Mouse (Mus musculus) forebrain, embryonic 12.5 days (tissue): Measurements from ENCODE around the gene Scn8a. TPM values are rescaled to one million over a fixed set of nuclear protein-coding genes. Genes with fewer than 3 reads are reported as not detected.

Source experiments
- ATAC-seq: fragments of 200-750 bp; cut with Nextera tagmentation; 2 replicates; pipeline ENCODE4 v1.8.0; 2017; ENCODE audit warnings: moderate TSS enrichment; ENCODE audit not compliant: low FRiP score
- H3K27ac ChIP-seq: fragments of 300-500 bp; sonication (generic); 2 replicates; pipeline ENCODE4 v1.5.1; 2016; ENCODE audit warnings: mild to moderate bottlenecking
- H3K27me3 ChIP-seq: fragments of 300-500 bp; sonication (generic); 2 replicates; pipeline ENCODE4 v1.6.1; 2016; ENCODE audit warnings: mild to moderate bottlenecking
- H3K36me3 ChIP-seq: fragments of 300-500 bp; sonication (generic); replicated peaks from 2 replicates; pipeline ENCODE4 v1.6.1; 2016; ENCODE audit warnings: mild to moderate bottlenecking
- H3K4me1 ChIP-seq: fragments of 300-500 bp; sonication (generic); 2 replicates; pipeline ENCODE4 v1.6.1; 2016
- H3K4me2 ChIP-seq: fragments of 300-500 bp; sonication (generic); 2 replicates; pipeline ENCODE4 v1.6.1; 2016; ENCODE audit warnings: mild to moderate bottlenecking, moderate library complexity
- H3K4me3 ChIP-seq: fragments of 300-500 bp; sonication (generic); replicated peaks from 2 replicates; pipeline ENCODE4 v1.5.1; 2016; ENCODE audit warnings: mild to moderate bottlenecking
- H3K9ac ChIP-seq: fragments of 300-500 bp; sonication (generic); 2 replicates; pipeline ENCODE4 v1.6.1; 2016; ENCODE audit warnings: mild to moderate bottlenecking
- H3K9me3 ChIP-seq: fragments of 300-500 bp; sonication (generic); 2 replicates; pipeline ENCODE4 v1.6.1; 2016
- WGBS: fragments of 180-500 bp; shearing (Covaris S2); methylation state at CpG from one replicate; pipeline ENCODE4 v1.1.7; 2016; 5-methylcytosine and 5-hydroxymethylcytosine counted together
- polyA plus RNA-seq: library from polyadenylated mRNA; unstranded; fragments of >200 nt; fragmentation: Nextera tagmentation; extraction: Ambion mirVana; gene quantifications from 2 replicates; pipeline ENCODE4 v1.2.1, GENCODE M21; 2016

The Scn8a gene
- polyA plus RNA-seq, 1 experiment from 2014 or later, result 20.7 TPM

DNA sequence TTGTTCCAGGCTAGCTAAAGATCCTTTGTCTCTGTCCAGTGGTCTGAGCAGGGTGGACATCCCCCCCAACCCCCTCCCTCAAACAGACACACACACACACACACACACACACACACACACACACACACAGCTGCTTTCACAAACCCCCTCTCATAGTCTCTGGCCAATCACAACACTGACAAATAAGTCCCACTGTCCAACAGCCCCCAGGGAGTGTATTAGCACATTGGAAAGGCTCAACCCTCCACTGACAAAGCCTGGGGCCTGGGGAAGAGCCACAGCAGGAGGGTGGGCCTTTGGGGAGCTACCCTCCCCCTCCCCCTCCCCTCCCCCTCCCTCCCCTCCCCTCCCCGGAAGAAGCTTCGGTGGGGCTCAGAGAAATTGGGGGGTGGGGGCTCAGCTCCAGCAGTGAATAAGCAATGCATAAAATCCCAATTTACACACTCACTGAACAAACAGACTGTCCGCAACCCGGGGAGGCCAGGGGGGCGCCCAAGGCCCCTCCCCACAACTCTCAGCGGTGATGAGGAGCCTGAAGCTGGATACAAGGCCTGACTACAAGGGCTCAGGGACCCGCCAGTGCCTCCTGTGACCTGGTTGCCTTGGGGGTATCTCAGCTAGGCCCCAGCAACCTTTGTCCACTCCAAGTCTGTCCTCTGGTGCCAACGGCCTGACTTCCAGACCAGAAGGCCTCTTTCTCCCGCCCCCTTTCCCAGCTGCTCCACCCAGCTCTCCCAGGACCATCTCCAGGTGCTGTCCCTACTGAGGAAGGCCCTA is 197.4 kb downstream of the Scn8a start:
- ATAC-seq, result peak; percentile 78
- no peaks in the 10 kb centered on the region for H3K36me3 ChIP-seq
- H3K27me3 ChIP-seq, result peaks cover 7% of the 10 kb centered on the region; the same call in 1 of the 2 replicates
- 7% methylated on average over 7 of the region's 9 CpGs for WGBS
- H3K9me3 ChIP-seq, result no peaks in the 10 kb centered on the region
- no peak overlapping the region for H3K4me3 ChIP-seq
- peak overlapping the region; percentile 75 for H3K27ac ChIP-seq
- H3K9ac ChIP-seq, result 0 out of 2 replicates have a peak overlapping the region, but pooled peaks have one; percentile 2
- peaks cover 82% of the 10 kb centered on the region for H3K4me1 ChIP-seq
- no peak overlapping the region; the same call in 1 of the 2 replicates for H3K4me2 ChIP-seq

DNA sequence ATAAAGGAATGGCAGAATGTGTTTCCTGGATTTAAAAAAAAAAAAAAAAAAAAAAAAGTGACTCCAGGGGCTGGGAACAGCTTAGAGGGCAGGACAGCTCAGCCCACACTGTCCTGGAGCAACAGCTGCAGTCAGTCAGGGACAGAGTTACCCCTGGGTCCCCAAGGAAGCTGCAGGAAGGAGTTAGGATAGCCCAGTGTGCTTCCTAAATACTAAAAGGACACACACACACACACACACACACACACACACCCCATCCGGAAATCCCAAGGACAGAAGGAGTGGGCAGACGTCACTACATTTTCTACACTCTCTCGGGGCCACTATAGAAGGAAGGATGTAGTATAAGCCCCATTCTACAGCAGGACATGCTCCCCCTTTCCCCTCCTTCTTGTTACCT is 198.4 kb downstream of the Scn8a start:
- Histone ChIP-seq H3K9me3 (no peaks in the 10 kb centered on the region), H3K36me3 (no peaks in the 10 kb centered on the region), H3K4me2 (no peak overlapping the region), H3K27me3 (peaks cover 7% of the 10 kb centered on the region; the same call in 1 of the 2 replicates), H3K9ac (no peak overlapping the region), H3K4me1 (peaks cover 77% of the 10 kb centered on the region), H3K4me3 (no peak overlapping the region), H3K27ac (peak overlapping the region; percentile 43; the same call in 1 of the 2 replicates)
- no peak for ATAC-seq
- WGBS, result 59% methylated on average over 3 of the region's 3 CpGs

DNA sequence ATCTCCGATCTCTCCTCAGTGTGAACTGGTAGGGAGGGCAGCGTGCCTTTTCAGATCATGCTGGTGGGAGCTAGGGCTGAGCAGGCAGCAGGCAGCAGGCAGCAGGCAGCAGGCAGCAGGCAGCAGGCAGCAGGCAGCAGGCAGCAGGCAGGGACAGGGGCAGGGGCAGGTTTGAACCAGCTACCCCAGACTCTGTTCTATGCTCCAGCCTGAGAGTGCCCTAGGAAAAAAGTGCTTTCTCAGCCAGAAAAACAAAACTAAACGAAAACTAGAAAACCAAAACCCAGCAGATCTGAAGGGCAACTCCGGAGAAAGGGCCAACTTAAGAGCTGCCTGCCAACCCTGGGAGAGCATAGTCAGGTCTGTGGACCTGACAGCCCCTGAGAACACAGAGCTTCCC is 199.0 kb downstream of the Scn8a start:
- Histone ChIP-seq H3K4me1 (peaks cover 75% of the 10 kb centered on the region), H3K27ac (peak overlapping the region; percentile 43), H3K9me3 (no peaks in the 10 kb centered on the region), H3K36me3 (no peaks in the 10 kb centered on the region), H3K4me2 (no peak overlapping the region), H3K9ac (no peak overlapping the region), H3K27me3 (peaks cover 3% of the 10 kb centered on the region; the same call in 1 of the 2 replicates), H3K4me3 (no peak overlapping the region)
- ATAC-seq, result no peak
- 48% methylated on average over 4 of the region's 4 CpGs for WGBS

DNA sequence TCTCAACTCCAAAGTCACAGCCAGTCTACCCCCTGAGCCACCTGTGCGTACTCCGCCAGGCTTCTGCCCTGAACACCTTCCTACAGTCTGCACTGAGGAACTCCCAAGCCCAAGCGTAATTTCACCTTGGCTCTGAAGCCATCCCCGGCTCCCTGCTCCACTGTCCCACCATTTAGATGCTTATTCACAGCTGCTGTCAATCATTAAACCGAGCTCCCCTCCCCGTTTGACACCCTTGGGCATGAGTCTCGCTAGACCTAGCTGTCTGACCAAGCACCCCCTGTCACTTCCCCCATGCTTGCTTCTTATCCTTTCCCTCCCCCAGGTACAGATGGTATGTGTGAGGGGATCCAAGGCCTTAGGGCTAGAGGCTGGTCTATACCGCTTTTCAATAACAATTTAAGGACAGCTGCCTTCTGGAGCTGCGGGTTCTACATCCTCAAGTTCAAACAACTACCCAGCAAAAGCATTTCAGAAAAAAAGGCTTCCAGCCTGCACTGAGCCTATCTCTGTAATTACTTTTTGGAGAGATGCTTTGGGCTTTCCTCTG is 200.1 kb downstream of the Scn8a start:
- Histone ChIP-seq H3K9me3 (no peaks in the 10 kb centered on the region), H3K9ac (peak overlapping the region; percentile 12; the same call in 1 of the 2 replicates), H3K36me3 (no peaks in the 10 kb centered on the region), H3K27ac (peak overlapping the region; percentile 62; the same call in 1 of the 2 replicates), H3K4me1 (peaks cover 78% of the 10 kb centered on the region), H3K4me2 (no peak overlapping the region), H3K27me3 (no peaks in the 10 kb centered on the region; the same call in 1 of the 2 replicates), H3K4me3 (no peak overlapping the region)
- WGBS, result 51% methylated on average over 9 of the region's 9 CpGs
- ATAC-seq, result no peak

DNA sequence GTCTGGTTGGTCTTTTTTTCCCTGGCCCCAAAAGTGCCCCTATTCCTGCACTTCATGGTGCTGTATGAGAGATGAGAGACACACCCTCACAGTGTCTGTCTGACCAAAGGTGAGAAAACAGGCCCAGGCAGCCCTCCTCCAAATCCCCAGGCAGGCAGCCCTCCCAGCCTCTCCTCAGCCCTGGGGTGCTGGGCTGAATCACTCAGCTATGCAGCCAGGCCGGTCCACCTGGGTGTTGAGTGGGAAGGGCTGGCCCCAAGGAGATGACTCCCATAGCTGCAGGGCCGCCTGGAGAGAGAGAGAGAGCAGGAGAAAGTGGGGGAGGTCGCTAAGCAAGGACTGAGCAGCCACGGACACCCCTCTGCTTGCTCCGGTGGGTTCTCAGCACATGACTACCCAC is 201.1 kb downstream of the Scn8a start:
- Histone ChIP-seq H3K27ac (no peak overlapping the region; the same call in 1 of the 2 replicates), H3K27me3 (no peaks in the 10 kb centered on the region), H3K36me3 (no peaks in the 10 kb centered on the region), H3K4me3 (no peak overlapping the region), H3K9me3 (no peaks in the 10 kb centered on the region), H3K4me2 (no peak overlapping the region), H3K9ac (no peak overlapping the region), H3K4me1 (peaks cover 75% of the 10 kb centered on the region)
- no peak for ATAC-seq
- 22% methylated on average over 5 of the region's 5 CpGs for WGBS

DNA sequence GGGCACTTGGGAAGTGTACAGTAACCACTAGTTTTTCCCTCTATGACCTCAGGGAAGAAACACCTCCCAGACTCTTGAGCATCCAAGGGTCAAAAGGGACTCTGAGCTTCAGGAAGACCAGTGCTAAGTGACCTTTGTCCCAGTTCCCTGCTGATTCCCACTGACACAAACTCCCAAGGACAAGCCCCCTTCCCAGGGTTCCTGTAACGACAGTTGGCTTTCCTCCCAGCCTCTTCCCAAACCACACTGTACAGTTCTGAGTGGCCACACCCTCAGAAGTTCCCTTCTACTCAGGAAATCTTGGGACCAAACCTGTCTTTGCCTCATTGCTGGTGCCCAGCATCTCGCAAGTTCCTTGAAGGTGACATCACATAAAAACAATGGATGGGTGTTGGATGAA is 203.1 kb downstream of the Scn8a start:
- WGBS, result 78% methylated on average over 2 of the region's 2 CpGs

DNA sequence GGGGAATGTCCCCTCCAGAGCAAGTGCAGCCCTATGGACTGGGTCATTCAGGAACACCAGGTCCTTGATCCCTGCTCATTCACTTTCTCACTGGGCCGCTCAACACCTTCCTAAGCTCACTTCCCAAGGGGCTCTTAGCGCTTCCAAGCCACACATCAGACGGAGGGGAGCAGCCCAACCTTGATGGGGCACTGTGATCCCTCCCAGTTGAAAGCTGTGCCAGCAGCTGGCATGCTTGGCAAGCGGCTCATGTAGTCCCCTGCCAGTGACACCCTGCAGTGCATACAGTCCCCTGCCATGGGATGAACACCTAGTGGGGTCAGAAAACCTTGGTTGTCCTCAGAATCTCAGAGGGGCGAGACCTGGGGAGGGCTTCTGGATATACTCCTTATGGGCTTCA is 204.4 kb downstream of the Scn8a start:
- Histone ChIP-seq H3K9ac (no peak overlapping the region), H3K4me2 (no peak overlapping the region), H3K4me1 (peaks cover 74% of the 10 kb centered on the region), H3K9me3 (no peaks in the 10 kb centered on the region), H3K27ac (no peak overlapping the region), H3K4me3 (no peak overlapping the region), H3K27me3 (peaks cover 4% of the 10 kb centered on the region), H3K36me3 (no peaks in the 10 kb centered on the region)
- no peak for ATAC-seq
- 79% methylated on average over 5 of the region's 5 CpGs for WGBS

More for the DNA sequence above, 203.1 kb downstream of the Scn8a start:
- H3K4me1 ChIP-seq, result peaks cover 75% of the 10 kb centered on the region
- no peaks in the 10 kb centered on the region for H3K27me3 ChIP-seq
- H3K9me3 ChIP-seq, result no peaks in the 10 kb centered on the region
- ATAC-seq, result no peak
- no peaks in the 10 kb centered on the region for H3K36me3 ChIP-seq
- no peak overlapping the region for H3K27ac ChIP-seq
- H3K4me3 ChIP-seq, result no peak overlapping the region
- H3K4me2 ChIP-seq, result no peak overlapping the region
- H3K9ac ChIP-seq, result no peak overlapping the region

DNA sequence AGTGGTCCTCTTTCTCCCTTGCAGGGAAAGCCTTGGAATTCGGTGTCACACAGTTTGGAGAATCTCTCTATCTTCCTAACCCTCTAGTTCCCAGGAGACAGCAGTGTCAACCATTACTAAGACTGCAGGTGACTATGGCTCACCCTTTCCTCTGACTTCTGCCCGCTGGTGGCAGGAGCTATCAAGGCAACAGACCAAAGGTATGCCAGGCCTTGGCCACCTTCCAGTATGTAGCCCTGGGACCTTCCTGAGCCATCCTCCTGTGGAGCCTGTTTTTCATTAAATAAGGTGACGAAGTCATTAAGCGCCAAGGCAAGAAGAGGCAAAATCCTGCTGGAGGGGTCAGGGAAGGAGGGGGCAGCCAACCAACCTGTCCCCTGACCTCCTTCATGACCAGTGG is 205.5 kb downstream of the Scn8a start:
- no peak overlapping the region for H3K9ac ChIP-seq
- 75% methylated on average over 4 of the region's 4 CpGs for WGBS

DNA sequence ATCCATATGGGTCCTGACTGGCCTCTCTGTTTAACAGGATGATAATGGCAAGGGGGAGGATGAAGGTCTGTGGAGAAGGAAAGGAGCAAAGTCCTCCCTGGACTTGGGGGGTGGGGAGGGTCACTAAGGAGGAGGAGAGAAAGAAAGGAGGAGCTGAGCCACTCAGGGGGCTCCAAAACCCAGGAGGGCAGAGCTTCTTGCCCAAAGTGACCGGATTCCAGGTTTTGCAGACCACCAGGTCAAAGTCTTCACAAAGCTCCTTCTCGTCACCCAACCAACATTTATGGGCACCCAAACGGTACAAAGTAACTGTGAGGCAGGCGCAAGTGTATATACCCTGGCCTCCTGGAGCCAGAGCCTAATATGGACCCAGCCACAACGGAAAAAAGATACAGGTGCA is 206.0 kb downstream of the Scn8a start:
- Histone ChIP-seq H3K4me2 (peak overlapping the region; percentile 94), H3K4me3 (no peak overlapping the region), H3K9me3 (no peaks in the 10 kb centered on the region), H3K27me3 (peaks cover 18% of the 10 kb centered on the region), H3K27ac (no peak overlapping the region), H3K4me1 (peaks cover 69% of the 10 kb centered on the region), H3K36me3 (no peaks in the 10 kb centered on the region), H3K9ac (0 out of 2 replicates have a peak overlapping the region, but pooled peaks have one; percentile 13)
- WGBS, result 13% methylated on average over 5 of the region's 5 CpGs
- ATAC-seq, result no peak

More for the DNA sequence above, 205.5 kb downstream of the Scn8a start:
- Histone ChIP-seq H3K4me1 (peaks cover 70% of the 10 kb centered on the region), H3K4me2 (peak overlapping the region; percentile 94; the same call in 1 of the 2 replicates), H3K9me3 (no peaks in the 10 kb centered on the region), H3K27me3 (peaks cover 14% of the 10 kb centered on the region), H3K27ac (no peak overlapping the region), H3K36me3 (no peaks in the 10 kb centered on the region), H3K4me3 (no peak overlapping the region)
- no peak for ATAC-seq

DNA sequence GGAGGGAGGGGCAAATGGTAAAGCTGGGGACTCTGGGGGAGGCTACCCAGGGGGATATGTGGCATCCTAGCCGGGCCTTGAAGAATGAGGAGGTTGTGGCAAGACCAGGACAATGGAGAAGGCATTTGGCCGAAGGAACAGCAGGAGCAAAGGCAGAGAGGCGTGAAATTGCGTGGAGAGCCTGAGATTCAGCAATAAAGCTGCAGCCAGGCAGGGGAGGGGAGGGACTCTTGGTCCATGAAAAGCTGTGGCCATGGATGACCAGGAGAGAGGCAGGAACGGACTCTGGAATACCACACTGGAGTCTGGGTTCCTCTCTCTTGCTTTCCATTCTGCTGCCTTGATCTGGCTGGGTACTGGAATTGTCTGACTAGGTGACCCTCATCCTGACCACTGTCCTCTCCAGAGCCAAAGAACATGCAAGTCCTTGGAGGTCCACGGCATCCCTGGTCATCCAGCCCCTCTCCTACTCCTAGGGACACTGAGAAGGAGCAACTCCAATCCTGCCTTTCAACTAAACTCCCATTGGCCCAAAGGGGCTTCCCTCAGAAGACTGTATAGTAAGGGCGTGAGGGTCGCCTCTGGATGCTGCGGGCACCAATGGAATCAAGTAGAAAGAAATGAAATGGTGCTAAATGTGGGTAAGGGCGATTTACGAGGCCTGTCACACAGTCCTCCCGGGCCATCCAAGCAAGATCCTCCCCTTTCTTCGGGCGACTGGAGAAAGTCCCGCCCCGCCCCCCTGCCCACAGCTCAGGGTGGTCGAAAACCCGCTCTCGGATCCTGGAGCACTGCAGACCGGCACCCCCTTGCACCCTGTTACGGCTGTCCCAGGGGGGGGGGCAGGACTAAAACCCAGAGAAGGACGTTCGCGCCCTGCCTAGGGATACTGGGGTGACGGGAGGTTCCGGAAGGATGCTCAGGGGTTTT is 206.7 kb downstream of the Scn8a start:
- Histone ChIP-seq H3K36me3 (no peaks in the 10 kb centered on the region), H3K9me3 (no peaks in the 10 kb centered on the region), H3K27ac (peak overlapping the region; percentile 85), H3K4me1 (peaks cover 67% of the 10 kb centered on the region), H3K27me3 (peaks cover 23% of the 10 kb centered on the region), H3K9ac (peak overlapping the region; percentile 86), H3K4me2 (peak overlapping the region; percentile 94), H3K4me3 (peak overlapping the region; percentile 88)
- ATAC-seq, result peak; percentile 43; the same call in 1 of the 2 replicates
- under 1% methylated on average over 26 of the region's 26 CpGs for WGBS

DNA sequence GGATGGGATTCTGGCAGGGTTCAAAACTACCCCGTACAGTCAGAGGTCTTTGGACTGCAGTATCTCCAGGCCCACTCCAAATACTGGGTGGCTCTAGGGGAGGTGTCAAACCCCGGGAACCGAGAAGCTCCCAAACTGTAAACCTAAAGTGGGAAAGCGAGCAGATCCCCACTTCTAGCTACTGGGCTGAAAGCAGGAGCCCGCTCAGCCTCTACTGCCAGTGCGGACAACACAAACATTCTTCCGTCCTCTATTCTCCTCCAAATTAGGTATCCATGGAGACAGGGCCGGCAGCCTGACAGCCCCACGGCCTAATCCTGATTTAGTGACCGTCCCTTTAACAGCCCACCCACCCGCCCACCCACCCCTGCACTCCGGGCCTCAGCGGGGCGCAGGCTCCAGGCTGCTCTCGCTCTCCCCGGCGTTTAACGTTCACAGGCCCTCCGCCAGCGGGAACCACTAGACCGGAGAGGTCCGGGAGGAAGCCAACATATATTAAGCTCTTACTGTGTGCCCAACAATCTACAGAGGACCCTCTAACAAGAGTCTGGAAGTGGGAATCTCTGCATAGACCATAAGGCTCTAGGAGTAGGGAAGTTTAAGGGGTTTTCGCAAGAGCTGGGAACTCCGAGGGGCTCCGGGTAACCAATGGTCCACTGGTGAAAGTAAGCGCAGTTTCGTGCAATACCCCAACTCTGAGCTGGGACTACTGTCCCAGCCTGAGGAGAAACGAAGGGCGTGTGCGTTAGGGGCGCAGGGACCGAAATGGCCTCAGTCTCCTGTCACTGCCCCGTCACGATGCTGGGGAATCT is 207.5 kb downstream of the Scn8a start:
- Histone ChIP-seq H3K4me2 (peak overlapping the region; percentile 94), H3K4me3 (peak overlapping the region; percentile 88), H3K27me3 (peaks cover 25% of the 10 kb centered on the region), H3K9me3 (no peaks in the 10 kb centered on the region), H3K9ac (peak overlapping the region; percentile 86), H3K4me1 (peaks cover 67% of the 10 kb centered on the region), H3K36me3 (no peaks in the 10 kb centered on the region), H3K27ac (peak overlapping the region; percentile 85)
- WGBS, result 0% methylated on average over 34 of the region's 34 CpGs
- peak; percentile 27 for ATAC-seq
